Mouse (Mus musculus): Measurements from ENCODE around the gene Trim66. TPM values are rescaled to one million over a fixed set of nuclear protein-coding genes. Genes with fewer than 3 reads are reported as not detected.
A peak's percentile ranks its signal among the peaks of the same experiment; 100 is the strongest.

Trim66 gene
- polyA plus RNA-seq, 1 experiment from 2014 or later, result 0.02 TPM

DNA sequence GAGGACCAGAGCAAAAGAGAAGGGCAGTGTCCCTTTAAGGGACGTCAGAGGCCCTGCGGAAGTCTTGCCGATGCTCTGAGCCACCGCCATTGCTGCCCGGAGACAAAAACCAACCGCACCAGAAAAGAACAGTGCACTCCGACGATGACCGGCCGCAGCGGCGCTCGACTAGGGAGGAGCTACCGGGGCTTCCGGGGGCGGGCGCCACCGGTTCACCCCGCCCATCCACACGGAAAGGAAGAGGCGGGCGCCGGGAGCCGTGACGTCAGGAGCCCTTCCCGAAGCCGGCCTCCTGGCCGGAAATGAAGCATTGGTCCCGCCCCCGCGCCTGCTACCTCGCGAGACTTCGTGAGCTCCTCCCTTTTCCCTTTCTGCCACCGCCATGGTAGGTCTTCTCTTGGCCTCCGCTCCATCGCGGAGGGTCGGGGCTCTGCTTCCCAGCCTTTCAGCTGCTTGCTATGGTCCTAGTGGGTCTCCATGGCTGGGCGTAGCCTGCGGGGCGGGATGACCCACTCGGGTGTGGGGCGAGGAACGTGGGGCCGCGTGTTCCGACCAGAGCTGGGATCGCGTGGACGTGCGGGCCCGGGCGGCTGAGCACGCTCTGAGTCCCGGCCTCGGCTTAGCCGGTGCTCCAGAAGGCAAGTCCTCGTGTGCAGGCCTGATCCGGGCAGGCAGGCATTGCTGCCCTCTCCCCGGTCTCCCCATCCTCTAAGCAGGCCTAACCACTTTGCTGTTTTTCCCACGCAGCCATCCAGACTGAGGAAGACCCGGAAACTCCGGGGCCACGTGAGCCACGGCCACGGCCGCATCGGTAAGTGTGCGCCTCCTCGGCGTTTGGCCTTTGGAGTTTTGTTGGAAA is 11.1 kb upstream of the Trim66 start, which contains the start of gene Rpl27a:
TSS of gene Rpl27a (plus strand) at position 310 of the 859 bp plus-strand sequence.
- peaks cover 36% of the 10 kb centered on the region for H3K36me3 ChIP-seq (replicated peaks; ENCODE audit: insufficient read depth, low read length)
- H3K4me2 ChIP-seq (ENCODE audit: low read depth, low read length), result peak within 1 kb of the TSS; percentile 78
- peak within 1 kb of the TSS; percentile 95 for H3K9ac ChIP-seq (replicated peaks)
- TF ChIP-seq EP300 (IDR thresholded peaks at IDR 0.05; ENCODE audit: low read depth) (peak; percentile 79), CTCF (IDR thresholded peaks at IDR 0.05; ENCODE audit: low read depth) (0 out of 2 replicates have a peak, but pooled peaks have one; percentile 12)
- no peaks in the 10 kb centered on the region for H3K9me3 ChIP-seq (ENCODE audit: low read length)
- peaks cover 28% of the 10 kb centered on the region for H3K4me1 ChIP-seq (ENCODE audit: insufficient read depth)
- peak within 1 kb of the TSS; percentile 96 for H3K27ac ChIP-seq (ENCODE audit: low read depth)
- DNase-seq (peak; percentile 100), ATAC-seq (peak; percentile 93)
- H3K27me3 ChIP-seq (ENCODE audit: insufficient read depth, low read length), result no peaks in the 10 kb centered on the region
- under 1% methylated on average over 61 of the region's 72 CpGs for WGBS (ENCODE audit: insufficient replicate concordance)
- peak within 1 kb of the TSS; percentile 90 for H3K4me3 ChIP-seq (ENCODE audit: low read depth, low read length)

DNA sequence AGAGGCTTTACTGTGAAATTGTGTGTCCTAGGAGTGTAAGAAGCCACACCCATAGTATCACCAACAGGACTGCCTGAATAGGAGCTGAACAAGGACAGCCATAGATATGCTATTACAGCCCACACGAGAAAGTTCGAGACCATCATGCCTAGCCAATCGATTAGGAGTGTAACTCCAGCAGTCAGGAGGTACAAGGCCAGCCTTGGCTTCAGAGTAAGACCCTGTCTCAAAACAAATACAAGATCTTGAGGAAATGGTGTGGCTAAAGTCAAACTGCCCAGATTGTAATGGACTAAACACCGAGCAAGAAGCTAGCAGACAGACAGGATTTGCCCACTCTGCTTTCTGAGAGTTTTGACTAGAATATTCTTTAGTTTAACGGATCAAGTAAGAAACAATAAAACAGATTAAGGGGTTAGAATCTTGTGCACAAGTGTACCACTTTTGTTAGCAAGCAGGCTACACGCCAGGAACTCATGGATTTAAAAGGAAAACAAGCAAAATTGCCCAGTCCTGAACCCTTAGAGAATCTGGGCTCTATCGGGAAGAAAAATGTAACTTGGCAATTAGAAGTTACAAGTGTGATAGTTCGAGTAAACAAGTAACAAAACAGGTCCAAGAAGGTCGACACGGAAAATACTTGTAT is 10.2 kb upstream of the Trim66 start:
- TF ChIP-seq CTCF (IDR thresholded peaks at IDR 0.05; ENCODE audit: low read depth), result no peak
- Histone ChIP-seq H3K9me3 (ENCODE audit: low read length) (no peaks in the 10 kb centered on the region), H3K36me3 (replicated peaks; ENCODE audit: insufficient read depth, low read length) (peaks cover 27% of the 10 kb centered on the region), H3K4me1 (ENCODE audit: insufficient read depth) (peaks cover 28% of the 10 kb centered on the region), H3K27ac (ENCODE audit: low read depth) (peak overlapping the region; percentile 96), H3K27me3 (ENCODE audit: insufficient read depth, low read length) (no peaks in the 10 kb centered on the region), H3K4me3 (ENCODE audit: low read depth, low read length) (peak overlapping the region; percentile 90), H3K4me2 (ENCODE audit: low read depth, low read length) (peak overlapping the region; percentile 75), H3K9ac (replicated peaks) (peak overlapping the region; percentile 66)
- no peak for DNase-seq
- ATAC-seq, result no peak
- WGBS (ENCODE audit: insufficient replicate concordance), result 13% methylated on average over 10 of the region's 10 CpGs

DNA sequence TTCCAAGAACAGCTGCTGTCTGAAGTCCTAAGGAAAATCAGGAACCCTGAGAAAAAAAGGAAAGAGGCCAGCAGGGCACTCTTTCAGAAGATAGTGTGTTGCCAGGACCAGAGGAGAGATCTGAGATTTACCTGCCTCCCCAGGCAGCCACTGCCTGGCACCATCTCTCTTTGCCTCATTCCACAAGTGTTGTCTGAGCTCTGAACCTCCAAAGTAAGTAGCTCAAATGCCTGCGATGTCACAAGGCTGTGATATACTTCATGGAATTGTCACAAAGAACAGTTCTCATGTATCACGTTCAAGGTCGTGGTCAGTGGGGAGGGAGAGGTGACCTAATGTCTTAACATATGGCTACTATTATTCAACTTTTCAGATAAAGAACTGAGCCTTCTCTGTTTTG is 8.6 kb upstream of the Trim66 start:
- 62% methylated on average over 3 of the region's 3 CpGs for WGBS (ENCODE audit: insufficient replicate concordance)
- no peak overlapping the region for H3K9ac ChIP-seq (replicated peaks)
- no peak for ATAC-seq
- DNase-seq, result no peak
- peaks cover 28% of the 10 kb centered on the region for H3K4me1 ChIP-seq (ENCODE audit: insufficient read depth)
- H3K36me3 ChIP-seq (replicated peaks; ENCODE audit: insufficient read depth, low read length), result peaks cover 10% of the 10 kb centered on the region
- no peaks in the 10 kb centered on the region for H3K9me3 ChIP-seq (ENCODE audit: low read length)
- H3K27ac ChIP-seq (ENCODE audit: low read depth), result no peak overlapping the region
- no peak overlapping the region for H3K4me2 ChIP-seq (ENCODE audit: low read depth, low read length)
- no peak overlapping the region for H3K4me3 ChIP-seq (ENCODE audit: low read depth, low read length)
- TF ChIP-seq EP300 (IDR thresholded peaks at IDR 0.05; ENCODE audit: low read depth) (no peak), CTCF (IDR thresholded peaks at IDR 0.05; ENCODE audit: low read depth) (no peak)
- H3K27me3 ChIP-seq (ENCODE audit: insufficient read depth, low read length), result no peaks in the 10 kb centered on the region

DNA sequence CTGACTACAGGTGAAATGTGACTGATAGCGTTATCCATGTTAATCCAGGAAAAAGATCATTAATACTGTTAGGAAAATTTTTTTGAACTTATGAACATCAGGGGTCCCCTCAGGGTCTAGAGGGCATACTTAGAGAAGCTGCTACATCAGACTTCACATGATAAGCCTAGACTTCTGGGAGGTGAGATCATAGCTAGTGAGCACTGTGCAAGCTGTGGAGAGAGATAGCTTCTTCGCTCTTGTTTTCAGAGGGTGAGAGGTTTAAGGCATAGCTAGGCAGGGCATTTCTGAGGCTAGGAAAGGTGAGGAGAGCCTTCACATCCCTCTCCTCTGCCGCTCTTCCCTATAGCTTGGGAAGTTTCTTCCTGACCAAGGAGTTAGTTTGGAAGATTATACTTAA is 3.9 kb upstream of the Trim66 start:
- peaks cover 4% of the 10 kb centered on the region; the same call in 1 of the 2 replicates for H3K4me1 ChIP-seq (ENCODE audit: insufficient read depth)
- no peak overlapping the region for H3K9ac ChIP-seq (replicated peaks)
- H3K9me3 ChIP-seq (ENCODE audit: low read length), result no peaks in the 10 kb centered on the region
- H3K4me3 ChIP-seq (ENCODE audit: low read depth, low read length), result no peak overlapping the region
- H3K27me3 ChIP-seq (ENCODE audit: insufficient read depth, low read length), result no peaks in the 10 kb centered on the region
- 80% methylated on average over 3 of the region's 3 CpGs for WGBS (ENCODE audit: insufficient replicate concordance)
- ATAC-seq (peak; percentile 66), DNase-seq (no peak)
- no peak overlapping the region for H3K27ac ChIP-seq (ENCODE audit: low read depth)
- TF ChIP-seq EP300 (IDR thresholded peaks at IDR 0.05; ENCODE audit: low read depth) (no peak), CTCF (IDR thresholded peaks at IDR 0.05; ENCODE audit: low read depth) (no peak)
- no peak overlapping the region for H3K4me2 ChIP-seq (ENCODE audit: low read depth, low read length)
- H3K36me3 ChIP-seq (replicated peaks; ENCODE audit: insufficient read depth, low read length), result no peaks in the 10 kb centered on the region

DNA sequence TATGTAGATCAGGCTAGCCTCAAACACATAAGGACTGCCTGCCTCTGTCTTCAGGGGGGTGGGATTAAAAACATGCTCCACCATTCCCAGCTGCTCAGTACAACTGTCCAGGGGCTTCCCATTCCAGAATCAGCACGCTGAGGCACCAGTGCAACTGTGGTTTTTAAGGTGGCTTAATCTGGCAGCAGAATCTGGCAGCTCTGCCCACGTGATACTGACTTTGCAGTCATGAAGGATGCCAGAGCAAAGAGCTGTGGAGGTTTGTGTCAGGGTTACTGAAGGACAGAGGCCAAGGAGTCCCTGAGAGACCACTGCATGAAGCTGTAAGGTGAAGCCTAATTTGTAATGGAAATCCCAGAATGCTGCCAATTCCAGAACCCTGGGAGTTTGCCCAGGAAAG is 2.9 kb upstream of the Trim66 start:
- DNase-seq (no peak), ATAC-seq (no peak)
- H3K9ac ChIP-seq (replicated peaks), result no peak overlapping the region
- no peaks in the 10 kb centered on the region for H3K4me1 ChIP-seq (ENCODE audit: insufficient read depth)
- H3K36me3 ChIP-seq (replicated peaks; ENCODE audit: insufficient read depth, low read length), result no peaks in the 10 kb centered on the region
- H3K27me3 ChIP-seq (ENCODE audit: insufficient read depth, low read length), result no peaks in the 10 kb centered on the region
- H3K27ac ChIP-seq (ENCODE audit: low read depth), result no peak overlapping the region
- H3K4me2 ChIP-seq (ENCODE audit: low read depth, low read length), result no peak overlapping the region
- 48% methylated on average over 2 of the region's 2 CpGs for WGBS (ENCODE audit: insufficient replicate concordance)
- no peak for TF ChIP-seq EP300 (IDR thresholded peaks at IDR 0.05; ENCODE audit: low read depth)
- no peak for TF ChIP-seq CTCF (IDR thresholded peaks at IDR 0.05; ENCODE audit: low read depth)
- H3K4me3 ChIP-seq (ENCODE audit: low read depth, low read length), result no peak overlapping the region
- no peaks in the 10 kb centered on the region for H3K9me3 ChIP-seq (ENCODE audit: low read length)

DNA sequence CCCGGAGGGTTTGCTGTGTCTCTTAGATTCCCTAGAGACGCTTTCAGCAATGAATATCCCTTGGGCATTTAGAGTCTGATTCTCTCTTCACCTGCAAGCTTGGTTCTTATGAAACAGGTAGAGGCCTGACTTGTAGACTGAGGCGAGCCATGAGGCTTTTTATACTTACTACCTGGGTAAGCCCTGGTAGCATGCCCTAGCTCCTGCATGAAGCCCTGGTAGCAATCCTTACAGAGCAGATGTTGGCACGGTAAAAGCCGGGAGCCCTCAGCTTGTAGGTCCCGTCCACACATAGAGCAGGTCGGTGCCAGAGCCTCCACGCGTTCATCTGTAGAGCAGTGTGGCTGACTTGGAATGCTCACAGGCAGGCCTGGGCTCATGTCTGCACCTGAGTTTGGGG is 362 bp downstream of the Trim66 start:
- 63% methylated on average over 9 of the region's 9 CpGs for WGBS (ENCODE audit: insufficient replicate concordance)
- H3K36me3 ChIP-seq (replicated peaks; ENCODE audit: insufficient read depth, low read length), result no peaks in the 10 kb centered on the region
- H3K4me1 ChIP-seq (ENCODE audit: insufficient read depth), result no peaks in the 10 kb centered on the region
- no peak for DNase-seq
- no peaks in the 10 kb centered on the region for H3K27me3 ChIP-seq (ENCODE audit: insufficient read depth, low read length)
- H3K4me3 ChIP-seq (ENCODE audit: low read depth, low read length), result no peak overlapping the region
- no peak for ATAC-seq
- TF ChIP-seq CTCF (IDR thresholded peaks at IDR 0.05; ENCODE audit: low read depth), result no peak
- no peak for TF ChIP-seq EP300 (IDR thresholded peaks at IDR 0.05; ENCODE audit: low read depth)
- no peaks in the 10 kb centered on the region for H3K9me3 ChIP-seq (ENCODE audit: low read length)
- no peak overlapping the region for H3K27ac ChIP-seq (ENCODE audit: low read depth)
- no peak overlapping the region for H3K4me2 ChIP-seq (ENCODE audit: low read depth, low read length)
- H3K9ac ChIP-seq (replicated peaks), result no peak overlapping the region

Data from liver, postnatal 0 days (tissue).